Mouse (Mus musculus): ENCODE measurements around the gene Cdk6. TPM values are rescaled to one million over a fixed set of nuclear protein-coding genes. Genes with fewer than 3 reads are reported as not detected.
"Not testable (repeated sequence)": the region's sequence is repeated elsewhere in the genome, so short reads cannot be mapped to it uniquely, and the experiment has no call there.

The Cdk6 gene
- polyA plus RNA-seq, 1 experiment from 2014 or later, result 28.1 TPM

DNA sequence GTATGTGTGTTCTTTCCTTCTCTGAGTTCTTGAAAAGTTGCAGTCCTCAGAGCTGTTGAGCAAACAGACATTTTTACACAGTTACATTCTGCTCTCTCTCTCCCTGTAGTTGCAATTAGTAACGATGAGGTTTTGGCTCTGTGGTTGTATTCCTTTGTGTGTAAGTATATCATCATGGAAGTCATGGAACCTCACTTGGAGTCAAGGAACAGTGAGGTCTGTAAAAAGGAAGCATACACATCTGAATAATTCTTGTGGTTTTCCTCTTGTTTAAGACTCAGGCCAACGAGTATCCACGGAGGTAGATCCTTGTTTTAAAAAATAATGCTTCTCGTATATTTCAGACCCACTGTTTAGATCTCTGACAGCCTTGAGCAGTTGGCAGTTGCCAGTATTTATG lies 8.1 kb downstream of the Cdk6 start:
- H3K4me3 ChIP-seq; H3K9me3 ChIP-seq; H3K4me1 ChIP-seq; H3K9ac ChIP-seq; H3K4me2 ChIP-seq; H3K27me3 ChIP-seq (replicated peaks); H3K27ac ChIP-seq (replicated peaks); ATAC-seq (ENCODE audit: extremely low read depth, insufficient number of reproducible peaks, low FRiP score, low TSS enrichment): not testable (repeated sequence)
- peaks cover 22% of the 10 kb centered on the region for H3K36me3 ChIP-seq
- WGBS, result 78% methylated on average over 4 of the region's 4 CpGs

DNA sequence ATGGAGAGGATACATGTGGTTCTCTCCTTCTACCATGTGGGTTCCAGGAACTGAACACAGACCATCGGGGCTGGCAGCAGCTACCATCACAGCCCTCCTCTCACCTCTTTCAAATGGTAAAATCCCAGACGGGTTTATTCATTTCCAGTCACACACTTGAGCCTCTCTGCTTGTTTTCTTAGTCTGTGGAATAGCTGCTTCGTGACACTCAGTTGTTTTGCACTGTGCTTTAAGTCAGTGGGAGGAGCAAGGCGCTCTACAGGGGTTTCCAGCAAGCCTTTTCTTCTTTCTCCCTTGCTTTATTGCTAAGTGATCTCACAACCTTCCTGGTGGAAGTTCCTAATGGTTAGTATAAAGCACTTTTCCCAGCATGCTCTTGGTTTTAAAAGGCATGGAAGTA lies 10.6 kb downstream of the Cdk6 start:
- 65% methylated on average over 4 of the region's 4 CpGs for WGBS

DNA sequence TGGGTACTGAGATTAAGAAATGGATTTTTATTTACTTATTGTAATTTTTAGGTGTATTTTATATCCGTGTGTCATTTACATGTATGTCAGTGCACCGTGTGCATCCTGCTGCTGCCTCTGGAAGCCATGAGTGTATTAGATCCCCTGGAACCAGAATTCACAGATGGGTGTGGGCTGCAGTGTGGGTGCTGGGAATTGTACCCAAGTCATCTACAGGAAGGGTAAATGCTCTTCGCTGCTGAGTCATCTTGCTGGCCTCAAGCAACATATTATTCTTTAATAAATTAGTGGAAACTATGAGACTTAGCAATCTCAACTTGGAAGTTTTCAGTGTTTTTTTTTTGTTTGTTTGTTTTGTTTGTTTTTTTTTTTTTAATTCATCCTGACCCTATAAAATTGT lies 11.0 kb downstream of the Cdk6 start:
- H3K36me3 ChIP-seq, result peaks cover 14% of the 10 kb centered on the region
- H3K4me1 ChIP-seq, result peaks cover 19% of the 10 kb centered on the region
- 82% methylated on average over 3 of the region's 3 CpGs for WGBS
- H3K27ac ChIP-seq (replicated peaks), result no peak overlapping the region
- no peaks in the 10 kb centered on the region for H3K27me3 ChIP-seq (replicated peaks)
- no peak overlapping the region for H3K4me2 ChIP-seq
- no peak overlapping the region for H3K4me3 ChIP-seq
- no peak overlapping the region for H3K9ac ChIP-seq
- no peak for ATAC-seq (ENCODE audit: extremely low read depth, insufficient number of reproducible peaks, low FRiP score, low TSS enrichment)
- no peaks in the 10 kb centered on the region for H3K9me3 ChIP-seq

More for the DNA sequence above, 10.6 kb downstream of the Cdk6 start:
- not testable (repeated sequence) for H3K27ac ChIP-seq (replicated peaks); ATAC-seq (ENCODE audit: extremely low read depth, insufficient number of reproducible peaks, low FRiP score, low TSS enrichment); H3K4me3 ChIP-seq; H3K4me2 ChIP-seq; H3K27me3 ChIP-seq (replicated peaks); H3K9me3 ChIP-seq; H3K9ac ChIP-seq
- Histone ChIP-seq H3K4me1 (peaks cover 19% of the 10 kb centered on the region), H3K36me3 (peaks cover 18% of the 10 kb centered on the region)

DNA sequence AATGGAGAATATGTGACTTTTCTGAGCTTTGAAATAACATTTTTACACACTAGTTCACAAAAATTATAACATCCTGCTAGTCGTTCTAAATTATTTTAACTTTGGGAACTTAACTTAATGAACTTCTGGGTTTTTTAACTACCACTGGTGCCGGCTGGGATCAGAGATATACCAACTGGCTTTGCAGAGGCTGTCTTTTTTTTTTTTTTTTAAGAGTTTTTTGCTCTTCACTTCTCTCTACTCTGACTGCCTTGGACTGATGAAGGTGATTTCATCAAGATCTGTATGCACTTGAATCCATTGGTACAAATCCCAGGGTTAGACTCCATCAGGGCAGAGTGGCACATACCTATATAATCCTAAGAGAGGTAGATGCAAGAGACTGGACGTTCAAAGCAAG lies 11.5 kb downstream of the Cdk6 start:
- Histone ChIP-seq H3K4me2 (no peak overlapping the region), H3K36me3 (peaks cover 12% of the 10 kb centered on the region; the same call in 1 of the 2 replicates), H3K27me3 (replicated peaks) (no peaks in the 10 kb centered on the region), H3K27ac (replicated peaks) (no peak overlapping the region), H3K4me1 (peaks cover 19% of the 10 kb centered on the region), H3K9ac (no peak overlapping the region), H3K4me3 (no peak overlapping the region), H3K9me3 (no peaks in the 10 kb centered on the region)
- no peak for ATAC-seq (ENCODE audit: extremely low read depth, insufficient number of reproducible peaks, low FRiP score, low TSS enrichment)
- WGBS, result 86% methylated on average over 3 of the region's 3 CpGs

DNA sequence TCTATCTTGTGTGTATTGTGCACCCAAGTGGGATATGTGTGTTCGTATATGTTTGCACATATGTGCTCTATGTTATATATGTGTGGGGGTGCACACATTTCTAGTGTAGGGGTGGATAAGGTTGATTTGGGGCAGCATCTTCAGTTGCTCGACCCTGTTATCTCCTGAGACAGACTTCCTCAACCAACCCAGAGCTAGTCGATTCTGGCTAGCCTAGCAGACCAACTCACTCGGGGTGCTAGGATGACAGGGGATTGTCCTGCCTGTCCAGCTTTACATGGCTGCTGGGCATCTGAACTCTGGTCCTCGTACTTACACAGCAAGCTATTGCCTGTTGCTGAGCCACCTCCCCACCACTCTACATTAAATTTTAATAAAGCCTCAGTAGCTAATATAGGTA lies 13.0 kb downstream of the Cdk6 start:
- Histone ChIP-seq H3K36me3 (peaks cover 5% of the 10 kb centered on the region; the same call in 1 of the 2 replicates), H3K4me3 (no peak overlapping the region), H3K27me3 (replicated peaks) (no peaks in the 10 kb centered on the region), H3K4me1 (peaks cover 30% of the 10 kb centered on the region), H3K27ac (replicated peaks) (no peak overlapping the region), H3K9me3 (no peaks in the 10 kb centered on the region), H3K9ac (no peak overlapping the region), H3K4me2 (no peak overlapping the region)
- no peak for ATAC-seq (ENCODE audit: extremely low read depth, insufficient number of reproducible peaks, low FRiP score, low TSS enrichment)
- WGBS, result 66% methylated on average over 5 of the region's 5 CpGs

DNA sequence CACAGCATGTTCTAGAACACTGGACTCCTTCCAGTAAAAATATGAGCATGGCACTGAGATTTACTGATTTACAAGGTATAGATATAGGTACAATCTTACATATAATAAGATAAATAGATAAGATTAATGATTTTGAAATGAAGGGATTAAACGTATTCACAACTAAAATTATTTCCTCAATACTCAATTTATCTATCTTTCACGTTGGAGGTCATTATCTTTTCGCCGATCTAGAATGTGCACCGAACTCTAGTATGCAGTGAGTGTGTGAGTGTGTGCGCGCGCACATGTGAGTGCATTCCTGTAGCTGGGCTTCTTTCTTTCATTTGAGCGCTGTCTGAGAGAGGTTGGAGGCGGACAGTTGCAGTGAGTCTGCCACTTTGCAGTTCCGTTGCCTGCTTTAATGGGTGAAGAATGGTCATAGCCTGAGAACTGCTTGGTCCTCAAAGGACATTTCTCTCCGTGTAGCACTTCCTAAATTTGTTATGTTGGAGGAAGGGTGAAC lies 13.8 kb downstream of the Cdk6 start:
- ATAC-seq (ENCODE audit: extremely low read depth, insufficient number of reproducible peaks, low FRiP score, low TSS enrichment), result no peak
- H3K4me1 ChIP-seq, result peaks cover 32% of the 10 kb centered on the region
- no peak overlapping the region for H3K9ac ChIP-seq
- H3K27me3 ChIP-seq (replicated peaks), result no peaks in the 10 kb centered on the region
- WGBS, result 82% methylated on average over 12 of the region's 12 CpGs
- H3K36me3 ChIP-seq, result peaks cover 5% of the 10 kb centered on the region; the same call in 1 of the 2 replicates
- no peak overlapping the region for H3K4me2 ChIP-seq
- H3K27ac ChIP-seq (replicated peaks), result no peak overlapping the region
- no peaks in the 10 kb centered on the region for H3K9me3 ChIP-seq
- no peak overlapping the region for H3K4me3 ChIP-seq

DNA sequence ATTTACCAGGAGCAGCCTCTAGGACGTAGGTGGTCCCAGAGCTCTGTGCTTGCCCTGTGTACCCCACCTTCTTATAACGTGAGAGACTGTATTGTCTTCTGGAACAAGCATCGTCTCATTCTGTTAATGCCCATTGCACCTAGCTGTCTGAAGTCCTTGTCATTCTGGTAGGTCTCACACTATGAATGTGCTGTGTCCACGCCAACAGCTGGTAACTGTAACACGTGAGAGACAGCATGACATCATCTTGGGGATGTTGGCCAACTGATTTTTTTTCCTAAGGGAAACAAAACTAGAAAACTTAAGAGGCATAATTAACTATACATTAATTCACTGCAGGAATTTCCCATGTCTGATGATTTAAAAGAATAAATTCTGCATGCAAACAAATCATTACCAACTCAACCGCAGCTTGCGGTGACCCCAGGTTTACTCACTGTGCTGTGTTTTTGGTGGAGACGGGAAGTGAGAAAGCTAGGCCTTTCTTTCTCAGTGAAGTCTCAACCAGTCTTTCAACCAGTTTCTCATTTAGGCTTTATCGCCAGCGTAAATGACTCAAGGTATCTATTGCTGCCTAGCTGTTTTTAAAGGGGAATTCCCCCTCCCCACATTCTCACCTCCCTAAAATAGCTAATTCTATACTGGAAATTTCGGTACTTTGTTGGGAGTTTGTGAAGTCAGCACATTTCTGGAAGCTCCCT lies 14.4 kb downstream of the Cdk6 start:
- H3K4me2 ChIP-seq, result no peak overlapping the region
- H3K36me3 ChIP-seq, result peaks cover 5% of the 10 kb centered on the region; the same call in 1 of the 2 replicates
- no peaks in the 10 kb centered on the region for H3K27me3 ChIP-seq (replicated peaks)
- ATAC-seq (ENCODE audit: extremely low read depth, insufficient number of reproducible peaks, low FRiP score, low TSS enrichment), result no peak
- no peaks in the 10 kb centered on the region for H3K9me3 ChIP-seq
- peak overlapping the region; percentile 55 for H3K27ac ChIP-seq (replicated peaks)
- no peak overlapping the region for H3K9ac ChIP-seq
- 60% methylated on average over 11 of the region's 11 CpGs for WGBS
- H3K4me3 ChIP-seq, result no peak overlapping the region
- H3K4me1 ChIP-seq, result peaks cover 33% of the 10 kb centered on the region

DNA sequence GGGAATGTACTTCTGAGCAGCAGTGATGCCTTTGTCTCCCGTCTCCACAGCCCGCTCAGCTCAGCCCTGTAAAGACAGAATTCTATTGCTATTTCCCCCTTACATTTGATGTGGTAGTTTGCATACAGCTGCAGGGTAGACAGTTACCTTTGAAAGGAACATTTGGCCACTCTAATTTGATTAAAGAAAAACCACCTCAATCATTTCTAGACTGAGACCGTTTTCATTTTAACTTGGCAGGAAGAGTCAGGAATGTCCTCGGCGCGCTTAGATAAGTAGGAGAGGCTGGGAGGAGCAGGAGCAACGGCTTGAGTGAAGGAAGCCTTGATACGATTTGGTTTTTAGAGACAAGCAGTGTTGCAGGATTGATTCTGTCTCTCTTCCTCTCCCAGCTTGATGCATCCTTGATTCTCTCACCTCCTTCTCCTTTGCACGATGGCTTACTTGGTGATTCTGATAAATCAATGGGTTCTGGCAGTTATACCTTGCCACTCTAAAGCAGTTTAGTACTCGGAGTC lies 15.0 kb downstream of the Cdk6 start:
- Histone ChIP-seq H3K36me3 (peaks cover 5% of the 10 kb centered on the region; the same call in 1 of the 2 replicates), H3K9me3 (no peaks in the 10 kb centered on the region), H3K4me3 (no peak overlapping the region), H3K9ac (no peak overlapping the region), H3K27ac (replicated peaks) (peak overlapping the region; percentile 55), H3K4me2 (no peak overlapping the region), H3K27me3 (replicated peaks) (no peaks in the 10 kb centered on the region), H3K4me1 (peaks cover 36% of the 10 kb centered on the region)
- ATAC-seq (ENCODE audit: extremely low read depth, insufficient number of reproducible peaks, low FRiP score, low TSS enrichment), result no peak
- WGBS, result 50% methylated on average over 10 of the region's 10 CpGs

DNA sequence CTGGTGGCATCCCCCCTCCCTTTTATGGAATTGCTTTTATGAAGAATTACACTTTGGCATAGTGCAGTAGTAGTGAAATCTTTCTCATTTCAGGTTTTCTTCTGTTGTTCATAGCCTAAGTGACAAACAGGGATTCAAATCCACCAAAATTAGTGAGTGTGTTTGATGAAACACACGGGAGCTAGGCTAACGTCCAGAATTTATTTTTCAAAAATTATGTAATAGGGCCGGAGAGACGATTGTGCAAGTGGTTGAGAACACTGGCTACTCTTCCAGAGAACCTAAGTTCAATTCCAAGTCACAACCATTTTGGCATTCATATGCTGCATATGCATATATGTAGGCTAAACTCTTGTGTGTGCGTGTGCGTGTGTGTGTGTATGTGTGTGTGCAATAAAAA lies 16.2 kb downstream of the Cdk6 start:
- Histone ChIP-seq H3K4me3 (no peak overlapping the region), H3K27ac (replicated peaks) (no peak overlapping the region), H3K27me3 (replicated peaks) (no peaks in the 10 kb centered on the region), H3K36me3 (no peaks in the 10 kb centered on the region), H3K4me2 (no peak overlapping the region), H3K9me3 (no peaks in the 10 kb centered on the region), H3K9ac (no peak overlapping the region), H3K4me1 (peaks cover 47% of the 10 kb centered on the region)
- no peak for ATAC-seq (ENCODE audit: extremely low read depth, insufficient number of reproducible peaks, low FRiP score, low TSS enrichment)
- 86% methylated on average over 6 of the region's 6 CpGs for WGBS

DNA sequence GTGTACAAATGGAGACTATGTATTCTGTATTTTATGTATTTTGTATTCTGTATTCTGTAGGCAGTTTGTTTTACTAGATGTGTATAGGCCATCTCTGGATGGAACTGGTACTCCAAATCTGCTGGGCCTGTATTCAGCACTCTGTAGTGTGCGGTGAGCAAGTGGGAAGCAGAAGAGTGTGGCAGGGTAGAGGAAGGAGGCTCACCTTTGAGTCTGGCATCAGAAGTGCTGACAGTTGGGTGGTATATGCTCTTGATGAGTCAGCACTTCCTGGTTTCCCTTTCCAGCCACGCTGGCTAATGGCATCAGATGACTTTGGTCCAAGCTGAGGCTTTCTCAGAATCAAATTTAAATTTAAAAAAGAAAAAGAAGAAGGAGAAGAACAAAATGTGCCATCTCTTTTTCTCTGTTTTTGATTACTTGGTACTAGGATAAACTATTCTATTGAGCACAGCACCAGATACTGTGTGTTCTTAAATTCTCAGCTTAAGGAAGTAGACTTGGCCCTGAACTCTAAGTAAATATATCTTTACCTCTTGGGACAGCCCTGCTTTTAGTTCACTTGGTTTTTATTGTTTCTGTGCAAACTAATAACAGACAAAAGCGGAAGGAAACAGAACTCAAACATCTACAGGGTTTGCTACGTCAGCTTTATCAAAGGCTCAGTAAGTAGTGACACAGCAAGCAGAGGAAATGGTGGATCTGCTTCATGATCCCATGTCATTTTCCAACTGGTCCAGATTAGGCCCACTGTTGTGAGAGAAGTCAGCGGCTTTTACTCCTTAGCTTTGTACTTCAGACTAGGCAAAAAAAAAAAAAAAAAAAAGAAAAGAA lies 17.6 kb downstream of the Cdk6 start:
- no peak overlapping the region; the same call in 1 of the 2 replicates for H3K27ac ChIP-seq (replicated peaks)
- no peak overlapping the region for H3K4me2 ChIP-seq
- no peak overlapping the region for H3K4me3 ChIP-seq
- no peaks in the 10 kb centered on the region for H3K36me3 ChIP-seq
- H3K27me3 ChIP-seq (replicated peaks), result no peaks in the 10 kb centered on the region
- H3K9ac ChIP-seq, result no peak overlapping the region
- WGBS, result 64% methylated on average over 5 of the region's 5 CpGs
- no peaks in the 10 kb centered on the region for H3K9me3 ChIP-seq
- ATAC-seq (ENCODE audit: extremely low read depth, insufficient number of reproducible peaks, low FRiP score, low TSS enrichment), result no peak
- peaks cover 60% of the 10 kb centered on the region for H3K4me1 ChIP-seq

DNA sequence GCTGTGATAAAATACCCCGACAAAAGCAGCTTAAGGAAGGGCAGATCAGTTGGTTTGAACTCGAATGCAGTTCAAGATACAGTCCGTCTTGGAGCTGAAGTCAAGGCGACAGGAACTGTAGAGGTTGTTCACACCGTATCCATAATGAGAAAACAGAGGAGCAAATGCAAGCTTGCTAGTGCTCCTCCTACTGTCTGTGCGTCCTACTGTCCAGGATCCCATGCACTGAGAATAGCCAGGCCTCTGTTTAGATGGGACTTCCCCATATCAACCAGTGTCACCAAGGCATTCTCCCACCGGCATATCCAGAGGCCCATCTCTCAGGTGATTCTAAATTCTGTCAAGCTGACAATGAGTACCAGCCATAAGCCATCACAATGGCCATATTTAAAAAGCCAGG lies 18.6 kb downstream of the Cdk6 start:
- Histone ChIP-seq H3K36me3 (no peaks in the 10 kb centered on the region), H3K27ac (replicated peaks) (no peak overlapping the region), H3K4me2 (no peak overlapping the region), H3K27me3 (replicated peaks) (no peaks in the 10 kb centered on the region), H3K9ac (no peak overlapping the region), H3K9me3 (no peaks in the 10 kb centered on the region), H3K4me3 (no peak overlapping the region), H3K4me1 (peaks cover 60% of the 10 kb centered on the region)
- ATAC-seq (ENCODE audit: extremely low read depth, insufficient number of reproducible peaks, low FRiP score, low TSS enrichment), result no peak
- WGBS, result 64% methylated on average over 7 of the region's 7 CpGs
